Mouse (Mus musculus): ENCODE measurements around the gene Gpn2.

DNA sequence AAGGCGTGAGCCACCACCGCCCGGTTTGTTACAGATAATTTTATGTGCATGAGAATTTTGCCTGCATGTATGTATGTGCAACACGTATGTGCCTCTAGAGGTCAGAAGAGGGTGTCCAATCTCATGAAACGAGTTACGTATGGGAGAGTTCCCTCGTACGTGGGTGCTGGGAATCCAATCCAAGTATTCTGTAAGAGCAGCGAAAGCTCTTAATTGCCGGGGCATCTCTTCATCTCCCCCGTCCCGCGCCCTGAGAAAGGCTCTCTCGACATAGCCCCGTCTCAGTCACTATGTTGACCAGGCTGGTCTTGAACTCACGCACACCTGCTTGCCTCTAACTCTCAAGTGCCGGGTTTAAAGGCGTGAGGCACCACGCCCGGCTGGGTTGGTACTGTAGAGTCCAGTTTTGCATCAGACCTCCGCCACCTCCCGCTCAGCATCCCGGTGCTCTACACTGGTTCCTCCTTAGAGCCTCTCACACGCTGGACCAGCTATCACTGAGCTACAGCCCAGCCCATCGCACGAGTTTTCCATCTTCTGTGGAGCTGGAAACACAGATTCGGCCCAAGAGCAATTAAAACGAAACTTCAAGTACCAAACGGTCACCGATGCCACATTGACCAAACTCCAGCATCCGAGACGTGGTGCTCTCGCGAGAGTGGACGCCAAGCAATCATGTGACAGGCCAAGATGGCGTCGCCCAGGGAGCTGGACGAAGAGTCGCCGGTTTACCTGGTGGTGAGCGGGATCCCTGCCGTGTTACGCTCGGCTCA is 9.9 kb upstream of the Gpn2 start, which contains the start of gene Gpatch3:
- no peak for TF ChIP-seq CTCF (IDR thresholded peaks at IDR 0.05; ENCODE audit: insufficient read depth, low read length)
- peak; percentile 90; the same call in 1 of the 2 replicates for TF ChIP-seq POLR2A (IDR thresholded peaks at IDR 0.05; ENCODE audit: borderline replicate concordance, extremely low read depth, low read depth, low read length)

All from lung, adult 2 months (tissue).